Mouse (Mus musculus) WW6 (cell line): ENCODE measurements around the gene Ppef2.

Experiments
- DNase-seq: peaks from one replicate; pipeline ENCODE4 v3.0.0-alpha.2; 2013; ENCODE audit warnings: low read depth, low spot score

Ppef2 gene

DNA sequence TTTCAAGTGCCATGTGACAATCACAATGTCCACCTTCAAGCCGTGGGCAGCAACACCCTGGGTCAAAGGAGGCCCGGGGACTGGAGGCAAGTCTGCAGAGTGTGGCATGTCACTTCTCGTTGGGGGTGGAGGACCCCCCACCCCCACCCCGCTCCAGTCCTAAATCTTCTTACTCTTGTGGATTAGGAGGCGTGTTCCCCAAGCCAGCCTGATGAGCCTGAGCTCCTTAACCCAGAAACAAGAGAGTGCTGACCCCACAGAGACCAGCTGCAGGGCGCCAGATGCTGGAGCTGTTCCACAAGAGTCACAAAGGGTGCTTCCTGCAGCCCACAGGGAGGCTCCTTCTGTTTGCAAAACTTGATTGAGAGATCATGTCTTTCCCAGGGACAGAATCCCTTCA lies at the start of gene Ppef2:
Gene Ppef2, minus strand, starts transcription at position 61 of the 400 bp plus-strand sequence.
- no peak for DNase-seq

GRCm38 (mm10) chr5:92304291-92304690 lies 48.2 kb upstream of the Ppef2 start:
- DNase-seq, result no peak

- DNase-seq, result no peak
These were observed 46.2 kb upstream of the Ppef2 start for GRCm38 (mm10) chr5:92302149-92302840.

DNA sequence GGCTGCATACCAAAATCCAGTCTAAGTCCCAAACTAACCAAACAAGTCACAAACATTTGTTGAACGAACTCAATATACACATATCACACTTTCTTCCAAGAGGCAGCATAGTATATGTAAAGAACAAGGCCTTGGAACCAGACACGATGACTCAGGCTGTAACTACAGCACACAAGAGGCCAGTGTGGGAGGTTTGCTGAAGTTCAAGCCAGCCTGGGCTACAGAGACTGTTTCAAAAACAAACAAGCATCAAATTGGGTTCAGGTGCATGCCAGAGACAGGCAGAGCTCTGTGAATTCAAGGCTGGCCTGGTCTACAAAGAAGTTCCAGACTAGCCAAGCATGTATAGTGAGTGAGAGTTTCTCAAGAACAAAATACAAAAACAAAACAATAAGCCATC lies 38.4 kb upstream of the Ppef2 start:
- no peak for DNase-seq

DNA sequence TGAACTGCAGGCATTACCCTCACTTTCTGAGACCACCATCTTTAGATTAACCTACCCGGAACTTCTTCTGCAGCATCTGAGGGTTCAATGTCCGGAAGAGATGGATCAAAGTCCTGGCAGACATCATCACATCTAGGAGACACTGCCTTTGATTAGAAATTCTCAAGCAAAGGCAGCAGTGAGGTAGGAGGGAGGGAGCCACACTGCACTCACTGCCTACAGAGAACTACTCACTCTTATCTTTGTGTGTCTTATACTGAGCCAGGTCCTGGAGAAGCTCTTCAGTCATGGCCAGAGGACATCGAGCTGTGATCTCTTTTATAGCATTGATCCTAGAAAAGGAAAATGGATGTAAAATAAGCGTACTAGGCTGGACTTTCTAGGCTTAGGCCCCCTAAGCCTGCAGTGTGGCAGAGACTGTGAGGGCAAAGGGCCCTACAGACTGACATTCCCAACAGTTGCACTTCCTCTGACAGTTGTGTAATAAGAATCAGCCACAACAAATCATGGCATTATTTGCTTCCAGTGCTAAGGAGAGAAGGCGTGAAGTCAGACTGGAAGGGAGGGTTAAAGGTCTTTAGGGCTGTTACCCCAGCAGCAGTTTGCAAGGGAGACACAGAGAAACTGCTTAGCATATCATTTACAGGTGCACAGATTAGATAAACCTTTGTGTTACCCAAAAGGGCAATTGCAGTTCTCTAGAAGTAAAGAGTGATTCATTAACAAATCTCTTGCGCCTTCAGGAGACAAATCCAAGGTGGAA lies 35.8 kb upstream of the Ppef2 start:
- no peak for DNase-seq

- DNase-seq, result no peak
These were observed 31.8 kb upstream of the Ppef2 start for GRCm38 (mm10) chr5:92287840-92288239.

DNA sequence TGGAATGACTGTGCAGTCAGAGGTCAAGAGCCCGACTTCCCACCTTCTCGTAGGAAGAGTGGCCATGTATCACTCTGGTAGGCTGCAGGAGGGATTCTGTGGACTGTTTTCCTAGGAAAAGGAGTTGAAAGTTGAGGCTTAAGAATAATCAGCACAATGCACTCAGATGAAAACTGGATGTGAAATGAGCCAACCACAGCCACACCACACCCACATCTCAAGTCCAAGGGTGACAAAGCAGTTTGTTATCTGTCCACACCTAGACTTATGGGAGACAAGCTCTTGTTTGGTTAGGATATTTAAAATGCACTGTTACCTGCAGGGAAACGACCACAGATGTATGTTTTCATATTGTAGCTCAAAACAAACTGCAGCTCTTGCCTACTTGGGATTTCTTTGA lies 27.0 kb upstream of the Ppef2 start:
- DNase-seq, result no peak

- no peak for DNase-seq
These were observed 26.5 kb upstream of the Ppef2 start for GRCm38 (mm10) chr5:92282571-92282970.

- no peak for DNase-seq
These were observed 23.0 kb upstream of the Ppef2 start for GRCm38 (mm10) chr5:92278942-92279537.

DNA sequence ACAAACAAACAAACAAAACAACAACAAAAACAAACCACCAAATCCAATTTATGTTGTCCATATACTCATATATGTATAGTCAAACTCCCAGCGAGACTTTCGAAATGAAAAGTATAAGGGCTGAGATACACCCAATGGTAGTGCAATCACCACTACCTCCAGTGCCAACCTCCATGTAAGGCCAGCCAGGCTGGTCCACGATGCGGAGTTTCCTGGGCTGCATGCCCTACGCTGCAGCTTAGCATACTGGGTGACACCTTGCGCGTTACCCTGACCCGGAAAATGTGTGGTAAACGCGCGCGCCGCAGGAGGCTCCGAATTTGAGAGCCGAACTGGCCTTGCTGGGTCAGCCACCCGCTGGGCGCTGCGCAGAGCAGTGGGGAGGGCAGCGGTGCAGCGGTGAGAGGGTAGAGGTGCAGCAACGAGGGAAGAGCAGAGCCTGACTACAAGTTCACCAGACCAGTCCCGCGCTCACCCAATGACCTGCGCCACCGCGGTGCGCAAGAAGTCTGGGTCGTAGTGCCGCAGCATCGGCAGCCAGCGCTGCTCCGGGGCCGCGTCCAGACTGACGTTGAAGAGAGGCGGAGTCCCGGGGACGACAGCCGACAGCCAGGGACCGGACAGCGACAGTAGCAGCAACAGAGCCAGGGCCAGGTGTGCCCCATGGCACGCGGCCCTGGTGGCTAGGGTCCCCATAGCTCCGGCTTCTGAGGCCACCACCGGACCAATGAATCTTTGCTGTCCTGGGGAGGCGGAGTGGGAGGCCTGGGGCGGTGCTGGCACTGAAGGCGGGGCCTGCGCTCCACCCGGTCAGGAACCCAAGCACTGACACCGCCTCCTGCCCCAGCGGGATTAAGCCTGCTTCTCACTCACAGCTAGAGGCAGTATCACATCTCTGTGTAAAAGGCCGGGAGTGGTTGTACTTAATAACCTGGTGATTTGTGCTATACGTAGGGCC lies 21.6 kb upstream of the Ppef2 start, which contains the start of gene Naaa:
Gene Naaa, minus strand, starts transcription at position 734 of the 958 bp plus-strand sequence.
- peak; percentile 70 for DNase-seq

GRCm38 (mm10) chr5:92270496-92270895 lies 14.4 kb upstream of the Ppef2 start:
- DNase-seq, result no peak

- no peak for DNase-seq
These were observed 7.8 kb upstream of the Ppef2 start for GRCm38 (mm10) chr5:92263761-92264359.

GRCm38 (mm10) chr5:92262646-92263045 lies 6.6 kb upstream of the Ppef2 start:
- no peak for DNase-seq

- no peak for DNase-seq
These were observed 1.6 kb downstream of the Ppef2 start for GRCm38 (mm10) chr5:92254476-92254875.

GRCm38 (mm10) chr5:92252797-92253343 lies 3.2 kb downstream of the Ppef2 start:
- no peak for DNase-seq

GRCm38 (mm10) chr5:92252031-92252430 lies 4.0 kb downstream of the Ppef2 start:
- no peak for DNase-seq

- DNase-seq, result no peak
These were observed 7.5 kb downstream of the Ppef2 start for GRCm38 (mm10) chr5:92248614-92249013.

DNA sequence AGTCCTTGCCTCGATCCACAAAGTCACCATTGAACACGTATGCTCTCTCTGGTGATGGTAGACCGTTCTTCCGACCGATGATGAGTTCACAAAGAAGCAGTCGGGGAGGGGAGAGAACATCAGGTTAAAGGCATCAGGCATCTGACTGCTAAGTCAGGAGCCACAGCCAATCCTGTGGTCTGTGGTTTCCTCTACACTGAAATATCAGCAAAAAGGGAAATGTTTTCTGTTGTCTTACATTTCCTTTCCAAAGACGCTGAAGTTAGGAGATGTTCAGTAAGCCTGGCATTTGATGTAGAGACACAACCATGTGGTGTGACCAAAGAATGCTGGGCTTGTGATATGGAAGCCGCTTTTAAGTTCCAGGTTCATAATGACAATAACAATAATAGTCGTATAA lies 10.6 kb downstream of the Ppef2 start:
- no peak for DNase-seq

DNA sequence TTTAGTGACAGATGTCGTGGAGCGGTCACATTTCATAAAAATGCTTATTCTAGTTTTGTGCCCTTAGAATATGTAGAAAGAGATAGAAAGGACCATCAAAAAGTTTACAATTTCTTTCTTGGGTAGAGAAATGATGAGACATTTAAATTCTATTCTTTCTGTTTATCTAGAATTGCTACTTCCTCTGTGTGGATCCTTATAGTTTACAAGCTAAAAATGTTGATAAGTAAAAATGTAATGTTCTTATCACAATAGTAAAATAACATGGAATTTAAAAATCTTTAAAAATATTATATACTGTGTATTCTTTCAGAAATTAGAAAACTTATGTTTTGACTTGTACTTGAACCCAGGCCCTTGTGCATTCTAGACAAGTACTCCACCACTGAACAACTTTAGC lies 11.2 kb downstream of the Ppef2 start:
- DNase-seq, result no peak

GRCm38 (mm10) chr5:92240769-92241168 lies 15.3 kb downstream of the Ppef2 start:
- DNase-seq, result no peak
